Mouse (Mus musculus) liver, embryonic 11.5 days (tissue): ENCODE results near the gene Asb1. TPM values are rescaled to one million over a fixed set of nuclear protein-coding genes. Genes with fewer than 3 reads are reported as not detected.

ENCODE experiments used
- ATAC-seq: fragments of 200-750 bp; cut with Nextera tagmentation; replicated peaks from 2 replicates; pipeline ENCODE4 v1.8.0; 2017; ENCODE audit warnings: moderate number of reproducible peaks, mild to moderate bottlenecking, moderate TSS enrichment, moderate library complexity; ENCODE audit not compliant: low FRiP score
- DNase-seq: peaks from one replicate; pipeline ENCODE4 v3.0.0-alpha.2; 2017; ENCODE audit warnings: low spot score
- H3K27ac ChIP-seq: fragments of 300-500 bp; sonication (generic); 2 replicates; pipeline ENCODE4 v1.5.1; 2014; ENCODE audit warnings: mild to moderate bottlenecking, low read depth, low read length, control low read depth
- H3K27me3 ChIP-seq: fragments of 300-500 bp; sonication (generic); replicated peaks from 2 replicates; pipeline ENCODE4 v1.6.1; 2014; ENCODE audit warnings: low read length, mixed read lengths; ENCODE audit not compliant: control insufficient read depth, insufficient read depth
- H3K36me3 ChIP-seq: fragments of 300-500 bp; sonication (generic); 2 replicates; pipeline ENCODE4 v1.6.1; 2014; ENCODE audit warnings: mild to moderate bottlenecking, low read length, moderate library complexity, mixed read lengths; ENCODE audit not compliant: control insufficient read depth, insufficient read depth
- H3K4me1 ChIP-seq: fragments of 300-500 bp; sonication (generic); replicated peaks from 2 replicates; pipeline ENCODE4 v1.6.1; 2014; ENCODE audit warnings: low read length, mixed read lengths; ENCODE audit not compliant: control insufficient read depth, insufficient read depth
- H3K4me2 ChIP-seq: fragments of 300-500 bp; sonication (generic); 2 replicates; pipeline ENCODE4 v1.6.1; 2014; ENCODE audit warnings: mild to moderate bottlenecking, control low read depth, moderate library complexity
- H3K4me3 ChIP-seq: fragments of 300-500 bp; sonication (generic); 2 replicates; pipeline ENCODE4 v1.5.1; 2014; ENCODE audit warnings: low read depth, low read length, control low read depth
- H3K9ac ChIP-seq: fragments of 300-500 bp; sonication (generic); 2 replicates; pipeline ENCODE4 v1.6.1; 2014; ENCODE audit warnings: low read depth, low read length, control low read depth
- H3K9me3 ChIP-seq: fragments of 300-500 bp; sonication (generic); 2 replicates; pipeline ENCODE4 v1.6.1; 2016; ENCODE audit warnings: low read length, inconsistent platforms, mixed read lengths; ENCODE audit not compliant: control insufficient read depth
- WGBS: fragments of 180-500 bp; shearing (Covaris S2); extraction: QIAGEN DNeasy Blood & Tissue Kit; methylation state at CpG from one replicate; pipeline ENCODE4 v1.1.7; 2014; 5-methylcytosine and 5-hydroxymethylcytosine counted together
- polyA plus RNA-seq: library from polyadenylated mRNA; unstranded; fragments of >200 nt; fragmentation: Nextera tagmentation; extraction: Ambion mirVana; gene quantifications from 2 replicates; pipeline ENCODE4 v1.2.1, GENCODE M21; 2014

Asb1 gene
- polyA plus RNA-seq, 1 experiment from 2014 or later: 13.4 TPM

DNA sequence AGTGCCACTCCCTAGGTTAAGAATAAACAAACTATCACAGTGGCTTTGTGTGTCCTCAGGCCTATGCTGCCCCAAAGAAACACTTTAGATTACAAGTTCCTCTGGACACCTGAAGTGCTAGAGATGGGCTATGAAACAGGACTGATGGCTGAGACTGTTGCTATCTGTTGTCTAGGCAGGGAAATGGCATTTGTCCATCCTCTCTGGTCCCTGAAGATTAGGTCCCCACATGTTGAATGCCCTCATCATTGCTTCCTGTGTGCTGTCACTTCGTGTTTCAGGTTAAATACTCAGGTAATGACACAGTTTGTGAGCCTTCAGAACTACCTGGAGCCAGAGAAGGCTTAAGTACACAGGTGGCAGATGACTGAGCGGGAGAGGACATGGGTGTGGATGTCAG lies 8.7 kb downstream of the Asb1 start:
- H3K27me3 ChIP-seq: no peaks in the 10 kb centered on the region
- 74% methylated on average over 2 of the region's 2 CpGs for WGBS
- H3K27ac ChIP-seq: no peak overlapping the region
- DNase-seq (no peak), ATAC-seq (no peak)
- peaks cover 34% of the 10 kb centered on the region for H3K36me3 ChIP-seq
- no peak overlapping the region for H3K9ac ChIP-seq
- H3K4me1 ChIP-seq: peaks cover 14% of the 10 kb centered on the region
- no peak overlapping the region for H3K4me2 ChIP-seq
- H3K4me3 ChIP-seq: no peak overlapping the region
- H3K9me3 ChIP-seq: no peaks in the 10 kb centered on the region

- Histone ChIP-seq H3K36me3 (peaks cover 28% of the 10 kb centered on the region), H3K4me3 (no peak overlapping the region), H3K9me3 (no peaks in the 10 kb centered on the region), H3K4me1 (no peaks in the 10 kb centered on the region), H3K27me3 (no peaks in the 10 kb centered on the region), H3K27ac (no peak overlapping the region), H3K9ac (no peak overlapping the region), H3K4me2 (no peak overlapping the region)
- no peak for ATAC-seq
- DNase-seq: no peak
- 55% methylated on average over 2 of the region's 2 CpGs for WGBS
Observed at GRCm38 (mm10) chr1:91557099-91557498, 16.8 kb downstream of the Asb1 start.

DNA sequence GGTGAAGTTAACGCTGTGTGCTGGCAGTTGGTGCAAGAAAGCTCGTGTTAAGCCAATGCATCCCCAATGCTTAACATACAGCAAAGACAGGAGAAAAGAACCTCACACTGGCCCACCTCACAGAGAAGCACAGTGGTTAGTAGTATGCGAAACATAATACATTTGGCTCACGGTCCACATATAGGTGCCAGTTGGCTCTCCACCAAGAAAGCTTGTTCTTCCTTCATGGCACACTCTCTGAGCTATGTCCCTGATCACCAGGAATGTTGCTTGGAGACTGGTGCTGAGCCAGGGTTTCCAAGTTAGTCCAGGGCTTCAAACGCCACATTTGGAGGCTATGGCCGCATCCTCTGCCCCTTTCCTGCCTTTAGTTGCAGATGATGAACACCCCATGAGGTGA lies 20.9 kb downstream of the Asb1 start:
- no peak overlapping the region for H3K4me2 ChIP-seq
- H3K9ac ChIP-seq: no peak overlapping the region
- DNase-seq (no peak), ATAC-seq (no peak)
- no peaks in the 10 kb centered on the region for H3K4me1 ChIP-seq
- H3K36me3 ChIP-seq: peaks cover 5% of the 10 kb centered on the region
- 82% methylated on average over 6 of the region's 6 CpGs for WGBS
- H3K27me3 ChIP-seq: no peaks in the 10 kb centered on the region
- no peak overlapping the region for H3K4me3 ChIP-seq
- H3K9me3 ChIP-seq: no peaks in the 10 kb centered on the region
- H3K27ac ChIP-seq: no peak overlapping the region

GRCm38 (mm10) chr1:91562977-91563590 lies 22.7 kb downstream of the Asb1 start:
- peaks cover 2% of the 10 kb centered on the region; the same call in 1 of the 2 replicates for H3K36me3 ChIP-seq
- H3K9ac ChIP-seq: no peak overlapping the region
- H3K4me1 ChIP-seq: no peaks in the 10 kb centered on the region
- no peak overlapping the region for H3K27ac ChIP-seq
- H3K9me3 ChIP-seq: no peaks in the 10 kb centered on the region
- DNase-seq (no peak), ATAC-seq (no peak)
- no peak overlapping the region for H3K4me2 ChIP-seq
- H3K4me3 ChIP-seq: no peak overlapping the region
- H3K27me3 ChIP-seq: no peaks in the 10 kb centered on the region
- WGBS: 80% methylated on average over 4 of the region's 4 CpGs

DNA sequence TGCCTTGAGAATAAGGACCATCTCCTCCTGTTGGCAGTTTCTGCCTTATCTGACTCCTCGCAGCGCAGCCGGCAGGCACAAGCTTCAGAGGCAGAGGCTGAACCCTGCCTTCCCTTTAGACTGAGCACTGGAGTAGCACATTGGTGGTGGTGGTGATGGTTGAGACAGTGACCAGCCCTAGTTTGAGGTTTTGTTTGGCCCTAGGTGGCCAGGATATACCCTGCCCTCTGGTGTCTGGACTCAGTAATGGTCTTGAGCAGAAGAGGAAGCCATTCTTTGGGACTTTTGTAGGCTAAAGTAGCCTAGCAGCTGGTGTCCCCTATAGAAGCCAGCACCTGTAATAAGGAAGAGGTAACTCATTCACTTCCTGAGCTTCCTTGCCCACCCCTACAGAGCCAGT lies 23.7 kb downstream of the Asb1 start:
- H3K27me3 ChIP-seq: no peaks in the 10 kb centered on the region
- H3K4me2 ChIP-seq: no peak overlapping the region
- H3K9me3 ChIP-seq: no peaks in the 10 kb centered on the region
- ATAC-seq (no peak; the same call in 1 of the 2 replicates), DNase-seq (no peak)
- H3K9ac ChIP-seq: no peak overlapping the region
- 46% methylated on average over 3 of the region's 3 CpGs for WGBS
- H3K36me3 ChIP-seq: peaks cover under 1% of the 10 kb centered on the region; the same call in 1 of the 2 replicates
- H3K4me1 ChIP-seq: no peaks in the 10 kb centered on the region
- no peak overlapping the region for H3K27ac ChIP-seq
- no peak overlapping the region for H3K4me3 ChIP-seq

DNA sequence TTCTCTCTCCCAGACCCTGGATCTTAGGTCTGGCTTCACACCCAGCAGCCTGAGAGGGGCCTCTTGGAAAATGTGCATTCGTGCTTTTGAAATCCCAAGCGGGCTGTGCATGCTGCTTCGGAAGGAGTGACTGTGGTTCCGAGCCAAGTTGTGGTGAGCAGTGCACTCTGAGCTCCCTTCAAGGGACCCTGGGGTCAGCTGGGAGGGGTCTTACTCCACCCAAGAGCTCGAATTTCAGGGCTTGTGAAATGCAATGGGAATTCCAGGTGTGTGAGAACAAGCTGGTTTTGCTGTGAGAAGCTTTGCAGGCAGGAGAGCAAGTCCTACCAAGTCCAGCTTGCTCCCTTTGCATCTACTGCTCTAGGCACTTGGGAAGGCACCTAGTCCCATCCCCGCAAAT lies 24.3 kb downstream of the Asb1 start:
- H3K4me1 ChIP-seq: no peaks in the 10 kb centered on the region
- no peaks in the 10 kb centered on the region for H3K9me3 ChIP-seq
- H3K4me2 ChIP-seq: no peak overlapping the region
- no peak overlapping the region for H3K27ac ChIP-seq
- ATAC-seq (no peak), DNase-seq (no peak)
- 67% methylated on average over 6 of the region's 6 CpGs for WGBS
- H3K4me3 ChIP-seq: no peak overlapping the region
- no peaks in the 10 kb centered on the region for H3K27me3 ChIP-seq
- H3K9ac ChIP-seq: no peak overlapping the region
- H3K36me3 ChIP-seq: no peaks in the 10 kb centered on the region

DNA sequence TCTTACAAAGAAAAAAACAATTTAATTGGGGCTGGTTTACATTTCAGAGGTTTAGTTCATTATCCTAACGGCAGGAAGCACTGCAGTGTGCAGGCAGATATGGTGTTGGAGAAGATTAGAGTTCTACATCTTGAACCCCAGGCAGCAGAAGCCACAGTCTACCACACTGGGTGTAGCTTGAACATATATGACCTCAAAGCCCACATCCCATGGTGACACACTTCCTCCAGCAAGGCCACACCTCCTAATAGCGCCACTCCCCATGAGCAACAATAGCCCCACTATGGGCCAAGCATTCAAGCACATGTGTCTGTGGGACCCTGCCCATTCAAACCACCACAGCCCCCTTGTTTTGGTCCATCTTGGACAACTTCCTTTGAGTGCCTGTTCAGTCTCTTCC lies 26.9 kb downstream of the Asb1 start:
- Histone ChIP-seq H3K9ac (no peak overlapping the region), H3K4me2 (no peak overlapping the region), H3K4me3 (no peak overlapping the region), H3K4me1 (no peaks in the 10 kb centered on the region), H3K36me3 (no peaks in the 10 kb centered on the region), H3K27ac (no peak overlapping the region), H3K27me3 (no peaks in the 10 kb centered on the region), H3K9me3 (no peaks in the 10 kb centered on the region)
- ATAC-seq (no peak), DNase-seq (no peak)
- 78% methylated on average over 2 of the region's 2 CpGs for WGBS

GRCm38 (mm10) chr1:91572458-91572857 lies 32.1 kb downstream of the Asb1 start:
- H3K9ac ChIP-seq: no peak overlapping the region
- 70% methylated on average over 10 of the region's 10 CpGs for WGBS
- no peaks in the 10 kb centered on the region for H3K27me3 ChIP-seq
- no peaks in the 10 kb centered on the region for H3K36me3 ChIP-seq
- H3K27ac ChIP-seq: no peak overlapping the region
- no peak for ATAC-seq
- H3K4me3 ChIP-seq: no peak overlapping the region
- H3K9me3 ChIP-seq: no peaks in the 10 kb centered on the region
- DNase-seq: no peak
- no peaks in the 10 kb centered on the region for H3K4me1 ChIP-seq
- no peak overlapping the region for H3K4me2 ChIP-seq

GRCm38 (mm10) chr1:91574208-91574607 lies 33.9 kb downstream of the Asb1 start:
- Histone ChIP-seq H3K4me2 (no peak overlapping the region), H3K4me3 (no peak overlapping the region), H3K36me3 (no peaks in the 10 kb centered on the region), H3K27me3 (no peaks in the 10 kb centered on the region), H3K4me1 (no peaks in the 10 kb centered on the region), H3K9me3 (no peaks in the 10 kb centered on the region), H3K9ac (no peak overlapping the region), H3K27ac (no peak overlapping the region)
- ATAC-seq (no peak), DNase-seq (no peak)
- WGBS: 66% methylated on average over 3 of the region's 3 CpGs
